ENCODE assay signal across 9 mouse cellular contexts in genomic region chr1:85899388-85899761, GRCm38 (mm10). TPM values are rescaled to one million over a fixed set of nuclear protein-coding genes. Genes with fewer than 3 reads are reported as not detected.
DNase-seq lines count a peak whose midpoint lies in the region; ATAC-seq and TF ChIP-seq lines count a peak whose summit lies in the region.
"Had no signal": no experiment of that assay in that cellular context is flagged by ENCODE, and none has a peak within 500 bp of the region (broad histone marks: within the 10 kb centered on the region; RNA-seq: fewer than 3 reads in every experiment).

No protein-coding gene starts in this region.

- H3K27me3 ChIP-seq in kidney, postnatal 0 days (ENCODE audit: insufficient read depth, low read length) = no peaks in the 10 kb centered on the region
- no peaks in the 10 kb centered on the region for H3K27me3 ChIP-seq in forebrain, embryonic 10.5 days (ENCODE audit: poor library complexity, severe bottlenecking)
- no peaks in the 10 kb centered on the region for H3K27me3 ChIP-seq in midbrain, embryonic 12.5 days
- H3K27me3 ChIP-seq: liver, embryonic 13.5 days had no signal

- no peak overlapping the region for H3K4me2 ChIP-seq in kidney, postnatal 0 days (ENCODE audit: low read length)
- peak overlapping the region; percentile 85 for H3K4me2 ChIP-seq in midbrain, embryonic 12.5 days (replicated peaks)
- H3K4me2 ChIP-seq: liver, embryonic 13.5 days had no signal

- ATAC-seq in kidney, postnatal 0 days (replicated peaks; ENCODE audit: low FRiP score, low read depth) = no peak
- no peak for ATAC-seq in midbrain, embryonic 12.5 days (ENCODE audit: low FRiP score, low read depth)

- H3K36me3 ChIP-seq in kidney, postnatal 0 days (ENCODE audit: insufficient read depth, low read length) = 0 out of 2 replicates have a peak, but pooled peaks cover 3% of the 10 kb centered on the region
- H3K36me3 ChIP-seq in forebrain, embryonic 10.5 days (replicated peaks) = peaks cover 31% of the 10 kb centered on the region
- peaks cover 14% of the 10 kb centered on the region for H3K36me3 ChIP-seq in midbrain, embryonic 12.5 days

- no peak overlapping the region for H3K27ac ChIP-seq in kidney, postnatal 0 days
- no peak overlapping the region for H3K27ac ChIP-seq in bone marrow macrophage, adult 2 months (ENCODE audit: insufficient read depth, low read depth, low read length)
- H3K27ac ChIP-seq in forebrain, embryonic 10.5 days = peak overlapping the region; percentile 74
- peak overlapping the region; percentile 73 for H3K27ac ChIP-seq in midbrain, embryonic 12.5 days (replicated peaks)
- H3K27ac ChIP-seq: liver, embryonic 13.5 days had no signal

- no peak overlapping the region for H3K9ac ChIP-seq in kidney, postnatal 0 days (ENCODE audit: low read depth, low read length)
- peak overlapping the region; percentile 29; the same call in 1 of the 2 replicates for H3K9ac ChIP-seq in midbrain, embryonic 12.5 days (replicated peaks)
- H3K9ac ChIP-seq: liver, embryonic 13.5 days had no signal

- peaks cover 56% of the 10 kb centered on the region for H3K4me1 ChIP-seq in kidney, postnatal 0 days (replicated peaks; ENCODE audit: insufficient read depth, low read length)
- peaks cover 58% of the 10 kb centered on the region for H3K4me1 ChIP-seq in bone marrow macrophage, adult 2 months (ENCODE audit: control insufficient read depth, insufficient read depth, low read length)
- peaks cover 70% of the 10 kb centered on the region for H3K4me1 ChIP-seq in forebrain, embryonic 10.5 days
- peaks cover 75% of the 10 kb centered on the region for H3K4me1 ChIP-seq in midbrain, embryonic 12.5 days

- H3K9me3 ChIP-seq in kidney, postnatal 0 days (replicated peaks; ENCODE audit: low read length) = no peaks in the 10 kb centered on the region
- H3K9me3 ChIP-seq in forebrain, embryonic 10.5 days = no peaks in the 10 kb centered on the region
- no peaks in the 10 kb centered on the region for H3K9me3 ChIP-seq in midbrain, embryonic 12.5 days
- H3K9me3 ChIP-seq: liver, embryonic 13.5 days had no signal

- TF ChIP-seq POLR2A in bone marrow macrophage, adult 2 months (IDR thresholded peaks at IDR 0.05; ENCODE audit: borderline replicate concordance, low read depth, low read length) = no peak

- TF ChIP-seq CTCF in kidney, postnatal 0 days (IDR thresholded peaks at IDR 0.05; ENCODE audit: low read depth) = peak; percentile 39; the same call in 1 of the 2 replicates
- peak; percentile 26; the same call in 1 of the 2 replicates for TF ChIP-seq CTCF in bone marrow macrophage, adult 2 months (IDR thresholded peaks at IDR 0.05; ENCODE audit: low read depth, low read length)

- no peak overlapping the region for H3K4me3 ChIP-seq in kidney, postnatal 0 days (replicated peaks; ENCODE audit: low read depth, low read length)
- H3K4me3 ChIP-seq in bone marrow macrophage, adult 2 months (ENCODE audit: insufficient read depth, low read length) = no peak overlapping the region
- no peak overlapping the region; the same call in 1 of the 2 replicates for H3K4me3 ChIP-seq in forebrain, embryonic 10.5 days
- H3K4me3 ChIP-seq in midbrain, embryonic 12.5 days = no peak overlapping the region
- H3K4me3 ChIP-seq: liver, embryonic 13.5 days had no signal

- DNase-seq in kidney, postnatal 0 days (ENCODE audit: low spot score) = no peak
- DNase-seq in kidney, adult 8-10 months = no peak
- DNase-seq in forebrain, embryonic 10.5 days (ENCODE audit: extremely low spot score, low spot score) = no peak
- DNase-seq in natural killer cell, adult 2 months (ENCODE audit: low spot score in 2 of 2) = no peak
- no peak for DNase-seq in lung, postnatal 14 days
- no peak for DNase-seq in adrenal gland, adult 2 months
- DNase-seq: liver, embryonic 13.5 days had no signal

RNA-seq across cellular contexts. Expression of gene Itm2c, which starts 5.3 kb away (rescaled TPM):
- 256 TPM in 2 replicates for polyA plus RNA-seq in kidney, postnatal 0 days (2015; fragmentation: Nextera tagmentation; extraction: Ambion mirVana)
- 216 and 219 TPM in 2 replicates for polyA plus RNA-seq in bone marrow macrophage, adult 2 months (2012; ENCODE audit: insufficient read depth, insufficient read length, missing spikeins)
- 126 and 132 TPM in 2 replicates for polyA plus RNA-seq in forebrain, embryonic 10.5 days (2016; fragmentation: Nextera tagmentation; extraction: Ambion mirVana)
- polyA plus RNA-seq in midbrain, embryonic 12.5 days (2016; fragmentation: Nextera tagmentation; extraction: Ambion mirVana) = 146 and 163 TPM in 2 replicates
- 100 to 1,000 TPM; 549 to 588 TPM for total RNA-seq in adrenal gland, adult 2 months (2021)
- 777 and 999 TPM in 2 replicates for polyA plus RNA-seq in adrenal gland, adult 2 months (2012; rRNA removed)

RNA-seq across cellular contexts. Expression of gene 4933407L21Rik, which starts 28.9 kb away (rescaled TPM):
- polyA plus RNA-seq in kidney, postnatal 0 days (2015; fragmentation: Nextera tagmentation; extraction: Ambion mirVana) = 1.3 and 2.0 TPM in 2 replicates
- not detected in 2 replicates for polyA plus RNA-seq in bone marrow macrophage, adult 2 months (2012; ENCODE audit: insufficient read depth, insufficient read length, missing spikeins)
- 0.30 and 0.87 TPM in 2 replicates for polyA plus RNA-seq in forebrain, embryonic 10.5 days (2016; fragmentation: Nextera tagmentation; extraction: Ambion mirVana)
- polyA plus RNA-seq in midbrain, embryonic 12.5 days (2016; fragmentation: Nextera tagmentation; extraction: Ambion mirVana) = 2.4 and 3.0 TPM in 2 replicates
- under 1 TPM in 1 of 2 experiments, not detected in 1; 0.24 TPM for total RNA-seq in adrenal gland, adult 2 months (2021)
- 0.10 TPM in 1 of 2 replicates, not detected in the other for polyA plus RNA-seq in adrenal gland, adult 2 months (2012; rRNA removed)
- polyA plus RNA-seq: liver, embryonic 13.5 days had no signal

Comparison
In these comparisons a context has a peak if more than half of its experiments do, and no peak if none do; other contexts are left out.
1. H3K27ac ChIP-seq: peak in forebrain, embryonic 10.5 days (single experiment) and midbrain, embryonic 12.5 days (single experiment); none in kidney, postnatal 0 days (single experiment) and bone marrow macrophage, adult 2 months (single experiment).